In genomic region chr8:10924526-10925199, GRCm38 (mm10) we compare ENCODE assay signal across 8 mouse cellular contexts.
DNase-seq lines count a peak whose midpoint lies in the region; ATAC-seq and TF ChIP-seq lines count a peak whose summit lies in the region.

No protein-coding gene starts in this region.

- no peak overlapping the region for H3ac ChIP-seq in myocyte (ENCODE audit: control insufficient read depth, insufficient read length)

- peaks cover 0 to 33% of the 10 kb centered on the region in 2 experiments; a peak in 3 of 4 replicates for H3K4me1 ChIP-seq in liver, embryonic 14.5 days (replicated peaks; ENCODE audit: control insufficient read depth in 2 of 2, insufficient read depth in 2 of 2, low read length in 1 of 2)

- no peaks in the 10 kb centered on the region for H3K36me3 ChIP-seq in liver, embryonic 14.5 days (replicated peaks; ENCODE audit: control insufficient read depth, insufficient read depth, low read depth)
- no peaks in the 10 kb centered on the region for H3K36me3 ChIP-seq in myocyte (ENCODE audit: control insufficient read depth, insufficient read depth)

- H3K4me2 ChIP-seq in liver, embryonic 14.5 days (ENCODE audit: low read depth) = peak overlapping the region; percentile 48
- peak overlapping the region; percentile 77 for H3K4me2 ChIP-seq in myocyte (ENCODE audit: low read depth)

- no peak overlapping the region for H3K9ac ChIP-seq in liver, embryonic 14.5 days (replicated peaks)

- 4% methylated on average over 20 of the region's 20 CpGs for WGBS in liver, embryonic 14.5 days (ENCODE audit: insufficient replicate concordance)

- TF ChIP-seq CTCF in liver, embryonic 14.5 days (IDR thresholded peaks at IDR 0.05; ENCODE audit: low read depth) = no peak

- ATAC-seq in inflammation-experienced regulatory T-cells, adult 6 months = peak; percentile 54
- ATAC-seq in liver, embryonic 14.5 days (ENCODE audit: insufficient read depth) = peak; percentile 53; the same call in 1 of the 2 replicates

- peak overlapping the region; percentile 8 to 11; a peak in 3 of 4 replicates for H3K4me3 ChIP-seq in liver, embryonic 14.5 days (ENCODE audit: insufficient read depth in 1 of 2, low read depth in 2 of 2, low read length in 2 of 2)
- H3K4me3 ChIP-seq in myocyte = no peak overlapping the region

- no peaks in the 10 kb centered on the region for H3K79me2 ChIP-seq in myocyte (ENCODE audit: control insufficient read depth, insufficient read depth)

- peaks cover 11% of the 10 kb centered on the region for H3K27me3 ChIP-seq in liver, embryonic 14.5 days (ENCODE audit: control insufficient read depth, insufficient read depth, low read length)
- no peaks in the 10 kb centered on the region for H3K27me3 ChIP-seq in myocyte (ENCODE audit: control insufficient read depth, insufficient read depth, insufficient read length)

- H3K9me3 ChIP-seq in liver, embryonic 14.5 days (ENCODE audit: control insufficient read depth, low read length) = no peaks in the 10 kb centered on the region

- DNase-seq in retina, postnatal 1 day = peak; percentile 40
- no peak for DNase-seq in retina, embryonic 14.5 days (ENCODE audit: low spot score)
- peak; percentile 55 for DNase-seq in brain, adult 2 months (ENCODE audit: low read depth, low spot score)
- peak; percentile 47 for DNase-seq in gastrocnemius, postnatal 25 days
- DNase-seq in liver, embryonic 14.5 days (ENCODE audit: low read depth in 3 of 3, low spot score in 3 of 3) = peak in 2 of 3 experiments; percentile 28 to 31
- DNase-seq in cerebellum, adult 11 months = no peak

- no peak for TF ChIP-seq POLR2A in myocyte (IDR thresholded peaks at IDR 0.05; ENCODE audit: insufficient read length, low read depth)

- no peak overlapping the region for H3K27ac ChIP-seq in liver, embryonic 14.5 days

- TF ChIP-seq EP300 in liver, embryonic 14.5 days (IDR thresholded peaks at IDR 0.05; ENCODE audit: low read depth) = no peak

TF ChIP-seq in myocyte, 11 proteins besides CTCF, POLR2A, EP300 and RAD21:
- TF ChIP-seq SRF (IDR thresholded peaks at IDR 0.05; ENCODE audit: control insufficient read depth, insufficient read length, low read depth) (peak; percentile 96), MAX (IDR thresholded peaks at IDR 0.05; ENCODE audit: low read depth) (no peak), E2F4 (IDR thresholded peaks at IDR 0.05; ENCODE audit: insufficient read depth) (no peak)
TF ChIP-seq in myocyte: peak in this region for 1.

Comparison
In these comparisons a context has a peak if more than half of its experiments do, and no peak if none do; other contexts are left out.
1. DNase-seq: peak in retina, postnatal 1 day (single experiment), brain, adult 2 months (single experiment), gastrocnemius, postnatal 25 days (single experiment) and liver, embryonic 14.5 days (2 of 3); none in retina, embryonic 14.5 days (single experiment) and cerebellum, adult 11 months (single experiment).